Mouse (Mus musculus) heart, adult 9 months (tissue): ENCODE data around the gene Spcs2.

ENCODE experiments used
- DNase-seq, 2 experiments: peaks; one replicate each; pipeline ENCODE4 v3.0.0; 2022; ENCODE audit warnings: low spot score in 2 of 2

The Spcs2 gene

GRCm38 (mm10) chr7:99863362-99863761, at the start of gene Spcs2:
Spcs2 (minus strand) TSS chr7:99863462.
- no peak for DNase-seq

GRCm38 (mm10) chr7:99911038-99911437, 47.8 kb upstream of the Spcs2 start:
- DNase-seq, result no peak

GRCm38 (mm10) chr7:99907463-99907862, 44.2 kb upstream of the Spcs2 start:
- no peak for DNase-seq

- DNase-seq, result no peak
Observed at GRCm38 (mm10) chr7:99906346-99906745, 43.1 kb upstream of the Spcs2 start.

GRCm38 (mm10) chr7:99904421-99905005, 41.3 kb upstream of the Spcs2 start:
- no peak for DNase-seq

GRCm38 (mm10) chr7:99902918-99903665, 39.8 kb upstream of the Spcs2 start:
- DNase-seq, result no peak

- no peak for DNase-seq
Observed at GRCm38 (mm10) chr7:99902208-99902607, 38.9 kb upstream of the Spcs2 start.

GRCm38 (mm10) chr7:99896905-99897304, 33.6 kb upstream of the Spcs2 start:
- DNase-seq, result no peak

- no peak for DNase-seq
Observed at GRCm38 (mm10) chr7:99894478-99894877, 31.2 kb upstream of the Spcs2 start.

- no peak for DNase-seq
Observed at GRCm38 (mm10) chr7:99893967-99894366, 30.7 kb upstream of the Spcs2 start.

GRCm38 (mm10) chr7:99892351-99892750, 29.1 kb upstream of the Spcs2 start:
- DNase-seq, result no peak

- no peak for DNase-seq
Observed at GRCm38 (mm10) chr7:99891471-99891870, 28.2 kb upstream of the Spcs2 start.

- no peak for DNase-seq
Observed at GRCm38 (mm10) chr7:99890168-99890755, 27.0 kb upstream of the Spcs2 start.

GRCm38 (mm10) chr7:99889175-99889880, 26.1 kb upstream of the Spcs2 start:
- DNase-seq, result no peak

GRCm38 (mm10) chr7:99887743-99888142, 24.5 kb upstream of the Spcs2 start:
- no peak for DNase-seq

- DNase-seq, result no peak
Observed at GRCm38 (mm10) chr7:99887230-99887735, 24.0 kb upstream of the Spcs2 start.

- DNase-seq, result no peak
Observed at GRCm38 (mm10) chr7:99878254-99878653, 15.0 kb upstream of the Spcs2 start.

- DNase-seq, result peak; percentile 15 to 73
Observed at GRCm38 (mm10) chr7:99876345-99876744, 13.1 kb upstream of the Spcs2 start.

- no peak for DNase-seq
Observed at GRCm38 (mm10) chr7:99875891-99876290, 12.6 kb upstream of the Spcs2 start.

- no peak for DNase-seq
Observed at GRCm38 (mm10) chr7:99873965-99874364, 10.7 kb upstream of the Spcs2 start.

GRCm38 (mm10) chr7:99869296-99869695, 6.0 kb upstream of the Spcs2 start:
- no peak for DNase-seq

GRCm38 (mm10) chr7:99865219-99865618, 2.0 kb upstream of the Spcs2 start:
- no peak for DNase-seq
